Comparison of ENCODE assay signal across 10 mouse cellular contexts in genomic region chr17:28882810-28883209, GRCm38 (mm10). TPM values are rescaled to one million over a fixed set of nuclear protein-coding genes. Genes with fewer than 3 reads are reported as not detected.
DNase-seq lines count a peak whose midpoint lies in the region; ATAC-seq lines count a peak whose summit lies in the region.
"Had no signal": no experiment of that assay in that cellular context is flagged by ENCODE, and none has a peak within 500 bp of the region (broad histone marks: within the 10 kb centered on the region; RNA-seq: fewer than 3 reads in every experiment).

No protein-coding gene starts in this region.

- peaks cover 13% of the 10 kb centered on the region for H3K4me1 ChIP-seq in lung, embryonic 15.5 days
- H3K4me1 ChIP-seq in forebrain, embryonic 15.5 days = peaks cover 8% of the 10 kb centered on the region
- peaks cover 12% of the 10 kb centered on the region for H3K4me1 ChIP-seq in midbrain, embryonic 15.5 days

- intact Hi-C loops in gastrocnemius, postnatal 14 days (cut with DNase I; ENCODE audit: low total_unique reads) = no loop called here

- peaks cover 7% of the 10 kb centered on the region for H3K27me3 ChIP-seq in lung, embryonic 15.5 days
- no peaks in the 10 kb centered on the region for H3K27me3 ChIP-seq in forebrain, embryonic 15.5 days
- no peaks in the 10 kb centered on the region for H3K27me3 ChIP-seq in midbrain, embryonic 15.5 days (replicated peaks)

- no peak overlapping the region for H3K4me3 ChIP-seq in lung, embryonic 15.5 days
- H3K4me3 ChIP-seq in forebrain, embryonic 15.5 days = no peak overlapping the region
- 0 out of 2 replicates have a peak overlapping the region, but pooled peaks have one; percentile 21 for H3K4me3 ChIP-seq in midbrain, embryonic 15.5 days

- 45% methylated on average over 8 of the region's 8 CpGs for WGBS in lung, embryonic 15.5 days
- WGBS in forebrain, embryonic 15.5 days = 57% methylated on average over 8 of the region's 8 CpGs
- 61% methylated on average over 8 of the region's 8 CpGs for WGBS in midbrain, embryonic 15.5 days

- no peak overlapping the region for H3K9ac ChIP-seq in lung, embryonic 15.5 days
- H3K9ac ChIP-seq in forebrain, embryonic 15.5 days (replicated peaks) = no peak overlapping the region
- H3K9ac ChIP-seq in midbrain, embryonic 15.5 days = no peak overlapping the region

- H3K4me2 ChIP-seq in lung, embryonic 15.5 days = peak overlapping the region; percentile 9; the same call in 1 of the 2 replicates
- peak overlapping the region; percentile 23; the same call in 1 of the 2 replicates for H3K4me2 ChIP-seq in forebrain, embryonic 15.5 days (replicated peaks)
- peak overlapping the region; percentile 37; the same call in 1 of the 2 replicates for H3K4me2 ChIP-seq in midbrain, embryonic 15.5 days

- no peaks in the 10 kb centered on the region for H3K9me3 ChIP-seq in lung, embryonic 15.5 days
- H3K9me3 ChIP-seq in forebrain, embryonic 15.5 days = no peaks in the 10 kb centered on the region
- no peaks in the 10 kb centered on the region for H3K9me3 ChIP-seq in midbrain, embryonic 15.5 days

- no peaks in the 10 kb centered on the region for H3K36me3 ChIP-seq in lung, embryonic 15.5 days
- H3K36me3 ChIP-seq in forebrain, embryonic 15.5 days = no peaks in the 10 kb centered on the region
- H3K36me3 ChIP-seq in midbrain, embryonic 15.5 days (replicated peaks) = no peaks in the 10 kb centered on the region

- H3K27ac ChIP-seq in lung, embryonic 15.5 days = no peak overlapping the region
- no peak overlapping the region for H3K27ac ChIP-seq in forebrain, embryonic 15.5 days (replicated peaks)
- no peak overlapping the region for H3K27ac ChIP-seq in midbrain, embryonic 15.5 days

- no peak for ATAC-seq in lung, embryonic 15.5 days (ENCODE audit: borderline replicate concordance, extremely low read depth, low FRiP score, low TSS enrichment)
- no peak for ATAC-seq in forebrain, embryonic 15.5 days (replicated peaks)
- ATAC-seq in midbrain, embryonic 15.5 days (replicated peaks) = no peak

- no peak for DNase-seq in lung, adult 18-20 months
- DNase-seq in MEL-GATA-1-ER (ENCODE audit: extremely low read depth, low read depth) = peak; percentile 35
- DNase-seq in testis, postnatal 14 days (ENCODE audit: low spot score) = no peak
- DNase-seq in layer of hippocampus, postnatal 36 days = no peak
- no peak for DNase-seq in gastrocnemius, postnatal 14 days

RNA-seq across cellular contexts. Expression of gene Pnpla1, which starts 24.6 kb away (rescaled TPM):
- not detected in 2 replicates for polyA plus RNA-seq in lung, embryonic 15.5 days (2015; fragmentation: Nextera tagmentation; extraction: Ambion mirVana)
- polyA plus RNA-seq in forebrain, embryonic 15.5 days (2015; fragmentation: Nextera tagmentation; extraction: Ambion mirVana) = not detected in 2 replicates
- polyA plus RNA-seq in midbrain, embryonic 15.5 days (2015; fragmentation: Nextera tagmentation; extraction: Ambion mirVana) = 0.05 and 0.10 TPM in 2 replicates
- total RNA-seq in layer of hippocampus, postnatal 36 days (2021) = under 1 TPM; 0.38 to 0.42 TPM
- total RNA-seq in gastrocnemius, postnatal 14 days (2021) = under 1 TPM in 1 of 2 experiments, not detected in 1; 0.04 TPM
- total RNA-seq: neutrophil, adult 5-6 weeks had no signal

RNA-seq across cellular contexts. Expression of gene 4930539E08Rik, which starts 32.3 kb away (rescaled TPM):
- polyA plus RNA-seq in lung, embryonic 15.5 days (2015; fragmentation: Nextera tagmentation; extraction: Ambion mirVana) = 0.05 and 0.12 TPM in 2 replicates
- 0.51 and 0.67 TPM in 2 replicates for polyA plus RNA-seq in forebrain, embryonic 15.5 days (2015; fragmentation: Nextera tagmentation; extraction: Ambion mirVana)
- polyA plus RNA-seq in midbrain, embryonic 15.5 days (2015; fragmentation: Nextera tagmentation; extraction: Ambion mirVana) = 1.7 and 2.5 TPM in 2 replicates
- 1 to 10 TPM; 3.2 to 4.6 TPM for total RNA-seq in layer of hippocampus, postnatal 36 days (2021)
- total RNA-seq in gastrocnemius, postnatal 14 days (2021) = under 1 TPM in 1 of 2 experiments, not detected in 1; 0.04 TPM
- total RNA-seq: gastrocnemius, adult 18-20 months had no signal
